In the genomic region with DNA sequence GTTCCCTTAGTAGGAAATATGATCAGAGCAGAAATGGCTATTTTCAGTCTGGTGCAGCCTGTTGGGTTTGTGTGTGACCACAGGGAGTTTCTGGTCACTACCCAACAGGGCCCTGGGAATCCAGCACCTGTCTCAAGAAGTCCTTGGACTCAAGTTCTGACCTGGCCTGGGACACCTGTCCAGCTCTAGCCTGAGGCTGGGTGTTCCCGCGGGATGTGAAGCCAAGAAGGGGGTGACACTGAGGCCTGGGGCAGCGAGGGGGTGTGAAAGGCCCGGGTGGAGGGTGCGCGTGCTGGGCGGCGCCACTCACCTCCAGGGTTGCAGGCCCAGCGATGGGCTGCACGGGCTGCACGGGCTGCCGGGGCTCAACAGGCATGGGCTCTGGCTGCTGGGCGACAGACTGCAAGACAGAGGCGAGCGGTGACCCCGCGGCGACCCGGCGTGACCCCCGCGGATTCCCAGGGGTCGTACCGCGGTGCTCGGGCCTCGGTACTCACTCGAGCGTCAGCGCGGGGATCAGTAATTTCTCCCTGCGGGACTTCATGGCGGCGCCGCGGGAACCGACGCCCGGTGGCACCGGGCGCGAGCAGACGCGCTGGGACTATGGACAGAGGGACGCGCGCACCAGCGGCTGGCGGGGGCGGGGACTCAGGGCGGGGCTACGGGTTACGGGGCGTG, we compare ENCODE assay signal across 8 mouse cellular contexts. TPM values are rescaled to one million over a fixed set of nuclear protein-coding genes. Genes with fewer than 3 reads are reported as not detected.
DNase-seq lines count a peak whose midpoint lies in the region; ATAC-seq and TF ChIP-seq lines count a peak whose summit lies in the region.

No protein-coding gene starts in this region.

- peak overlapping the region; percentile 53 for H3K9ac ChIP-seq in intestine, embryonic 14.5 days (ENCODE audit: low read length)
- peak overlapping the region; percentile 65 for H3K9ac ChIP-seq in neural tube, embryonic 12.5 days

- peak overlapping the region; percentile 82 for H3K4me3 ChIP-seq in gastrocnemius, adult 2 months
- peak overlapping the region; percentile 71 for H3K4me3 ChIP-seq in testis, adult 2 months (ENCODE audit: control insufficient read depth, low read depth, low read length)
- H3K4me3 ChIP-seq in intestine, embryonic 14.5 days (ENCODE audit: low read depth, low read length), result peak overlapping the region; percentile 46
- peak overlapping the region; percentile 52 for H3K4me3 ChIP-seq in neural tube, embryonic 12.5 days

- peak; percentile 90 for DNase-seq in gastrocnemius, adult 2 months
- no peak for DNase-seq in gastrocnemius, postnatal 4 days (ENCODE audit: low spot score in 2 of 2)
- DNase-seq in testis, postnatal 10 days (ENCODE audit: low spot score), result no peak
- no peak for DNase-seq in intestine, embryonic 14.5 days (ENCODE audit: low spot score)
- no peak for DNase-seq in ovary, postnatal 10 days (ENCODE audit: low spot score)

- ATAC-seq in intestine, embryonic 14.5 days (replicated peaks; ENCODE audit: low FRiP score, low TSS enrichment, low read depth), result peak; percentile 1; the same call in 1 of the 2 replicates
- peak; percentile 2; the same call in 1 of the 2 replicates for ATAC-seq in neural tube, embryonic 12.5 days (ENCODE audit: low FRiP score, low read depth)
- no peak for ATAC-seq in cerebellum, adult (ENCODE audit: insufficient number of reproducible peaks, low FRiP score, low TSS enrichment)

- H3K4me2 ChIP-seq in intestine, embryonic 14.5 days (ENCODE audit: low read length), result peak overlapping the region; percentile 90
- H3K4me2 ChIP-seq in neural tube, embryonic 12.5 days (replicated peaks), result peak overlapping the region; percentile 84

- TF ChIP-seq CTCF in gastrocnemius, adult 2 months (IDR thresholded peaks at IDR 0.05), result no peak
- no peak for TF ChIP-seq CTCF in testis, adult 2 months (IDR thresholded peaks at IDR 0.05; ENCODE audit: control insufficient read depth, insufficient read depth, insufficient replicate concordance, low read depth, low read length)

- H3K4me1 ChIP-seq in testis, adult 2 months (ENCODE audit: control insufficient read depth, insufficient read depth, low read length), result peaks cover 34% of the 10 kb centered on the region
- H3K4me1 ChIP-seq in intestine, embryonic 14.5 days (replicated peaks; ENCODE audit: control insufficient read depth, insufficient read depth, low read length), result peaks cover 11% of the 10 kb centered on the region
- H3K4me1 ChIP-seq in neural tube, embryonic 12.5 days, result peaks cover 31% of the 10 kb centered on the region

- H3K27ac ChIP-seq in gastrocnemius, adult 2 months, result peak overlapping the region; percentile 84
- H3K27ac ChIP-seq in testis, adult 2 months (ENCODE audit: control insufficient read depth, insufficient read depth, low read depth, low read length), result no peak overlapping the region
- H3K27ac ChIP-seq in intestine, embryonic 14.5 days (ENCODE audit: low read depth), result no peak overlapping the region
- H3K27ac ChIP-seq in neural tube, embryonic 12.5 days, result no peak overlapping the region

- no peak for TF ChIP-seq POLR2A in testis, adult 2 months (IDR thresholded peaks at IDR 0.05; ENCODE audit: control insufficient read depth, low read depth, low read length)

- WGBS in intestine, embryonic 14.5 days, result 3% methylated on average over 52 of the region's 54 CpGs
- 2% methylated on average over 54 of the region's 54 CpGs for WGBS in neural tube, embryonic 12.5 days

- no peaks in the 10 kb centered on the region for H3K27me3 ChIP-seq in testis, adult 2 months (ENCODE audit: control insufficient read depth, insufficient read depth, low read length)
- peaks cover 32% of the 10 kb centered on the region for H3K27me3 ChIP-seq in intestine, embryonic 14.5 days (replicated peaks; ENCODE audit: control insufficient read depth, insufficient read depth, low read length)
- peaks cover 31% of the 10 kb centered on the region for H3K27me3 ChIP-seq in neural tube, embryonic 12.5 days (replicated peaks)

- intact Hi-C loops in gastrocnemius, adult 2 months (cut with DNase I), result no loop called here

- H3K36me3 ChIP-seq in testis, adult 2 months (ENCODE audit: control insufficient read depth, insufficient read depth, low read length), result no peaks in the 10 kb centered on the region
- no peaks in the 10 kb centered on the region for H3K36me3 ChIP-seq in intestine, embryonic 14.5 days (ENCODE audit: control insufficient read depth, insufficient read depth, low read length)
- H3K36me3 ChIP-seq in neural tube, embryonic 12.5 days, result no peaks in the 10 kb centered on the region

- no peaks in the 10 kb centered on the region for H3K9me3 ChIP-seq in intestine, embryonic 14.5 days (ENCODE audit: control insufficient read depth, low read length)
- H3K9me3 ChIP-seq in neural tube, embryonic 12.5 days, result no peaks in the 10 kb centered on the region

RNA-seq across cellular contexts. Expression of a gene that starts 8.3 kb away (rescaled TPM):
- 1 to 10 TPM; 2.7 to 3.6 TPM for total RNA-seq in gastrocnemius, adult 2 months (2021)
- total RNA-seq in gastrocnemius, postnatal 4 days (2021), result 10 to 100 TPM; 12.3 to 14.6 TPM
- 11.0 and 13.1 TPM in 2 replicates for polyA plus RNA-seq in testis, adult 2 months (2012; rRNA removed)
- 13.1 and 16.7 TPM in 2 replicates for polyA plus RNA-seq in intestine, embryonic 14.5 days (2014; fragmentation: Nextera tagmentation; extraction: Ambion mirVana)
- 15.9 and 17.4 TPM in 2 replicates for polyA plus RNA-seq in neural tube, embryonic 12.5 days (2016; fragmentation: Nextera tagmentation; extraction: Ambion mirVana)

RNA-seq across cellular contexts. Expression of a gene that starts 11.7 kb away (rescaled TPM):
- not detected for total RNA-seq in gastrocnemius, adult 2 months (2021)
- total RNA-seq in gastrocnemius, postnatal 4 days (2021), result not detected
- 0.25 and 0.40 TPM in 2 replicates for polyA plus RNA-seq in testis, adult 2 months (2012; rRNA removed)
- polyA plus RNA-seq in intestine, embryonic 14.5 days (2014; fragmentation: Nextera tagmentation; extraction: Ambion mirVana), result 0.24 and 0.35 TPM in 2 replicates
- polyA plus RNA-seq in neural tube, embryonic 12.5 days (2016; fragmentation: Nextera tagmentation; extraction: Ambion mirVana), result not detected in 2 replicates

RNA-seq across cellular contexts. Expression of a gene that starts 20.0 kb away (rescaled TPM):
- total RNA-seq in gastrocnemius, adult 2 months (2021), result 10 to 100 TPM; 13.9 to 16.2 TPM
- 10 to 100 TPM; 65.2 to 73.0 TPM for total RNA-seq in gastrocnemius, postnatal 4 days (2021)
- polyA plus RNA-seq in testis, adult 2 months (2012; rRNA removed), result 25.1 and 30.8 TPM in 2 replicates
- polyA plus RNA-seq in intestine, embryonic 14.5 days (2014; fragmentation: Nextera tagmentation; extraction: Ambion mirVana), result 40.7 and 47.3 TPM in 2 replicates
- polyA plus RNA-seq in neural tube, embryonic 12.5 days (2016; fragmentation: Nextera tagmentation; extraction: Ambion mirVana), result 84.0 and 84.6 TPM in 2 replicates

RNA-seq across cellular contexts. Expression of a gene that starts 35.8 kb away (rescaled TPM):
- total RNA-seq in gastrocnemius, adult 2 months (2021), result 10 to 100 TPM; 21.0 to 22.8 TPM
- total RNA-seq in gastrocnemius, postnatal 4 days (2021), result 10 to 100 TPM; 27.0 to 27.4 TPM
- polyA plus RNA-seq in testis, adult 2 months (2012; rRNA removed), result 13.5 and 14.4 TPM in 2 replicates
- 58.6 and 59.9 TPM in 2 replicates for polyA plus RNA-seq in intestine, embryonic 14.5 days (2014; fragmentation: Nextera tagmentation; extraction: Ambion mirVana)
- polyA plus RNA-seq in neural tube, embryonic 12.5 days (2016; fragmentation: Nextera tagmentation; extraction: Ambion mirVana), result 45.0 and 51.2 TPM in 2 replicates

RNA-seq across cellular contexts. Expression of a gene that starts 42.1 kb away (rescaled TPM):
- total RNA-seq in gastrocnemius, adult 2 months (2021), result 10 to 100 TPM; 31.9 to 39.8 TPM
- 10 to 100 TPM; 41.0 to 44.4 TPM for total RNA-seq in gastrocnemius, postnatal 4 days (2021)
- 7.9 and 8.2 TPM in 2 replicates for polyA plus RNA-seq in testis, adult 2 months (2012; rRNA removed)
- polyA plus RNA-seq in intestine, embryonic 14.5 days (2014; fragmentation: Nextera tagmentation; extraction: Ambion mirVana), result 27.7 and 28.6 TPM in 2 replicates
- polyA plus RNA-seq in neural tube, embryonic 12.5 days (2016; fragmentation: Nextera tagmentation; extraction: Ambion mirVana), result 184 and 199 TPM in 2 replicates
